ENCODE assay signal across 10 mouse cellular contexts in the genomic region with DNA sequence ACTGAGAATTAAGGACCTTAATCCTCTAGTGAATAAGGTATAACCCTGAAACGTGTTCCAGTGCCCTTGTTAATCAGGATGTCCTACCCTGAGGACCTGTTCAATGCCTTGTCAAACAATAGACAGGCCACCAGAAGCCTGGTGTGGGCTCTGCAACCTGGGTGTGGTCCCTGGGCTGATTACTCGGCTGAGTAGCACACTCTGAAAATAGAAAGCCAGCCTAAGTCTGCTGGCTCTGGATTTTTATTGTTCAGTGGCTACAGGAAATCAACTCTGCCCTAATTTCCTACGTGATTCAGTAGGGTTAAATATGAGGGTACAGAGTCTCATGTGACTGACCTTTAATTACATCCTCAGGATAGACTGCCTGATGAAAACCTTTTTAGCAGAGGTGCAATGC.
A peak's percentile ranks its signal among the peaks of the same experiment; 100 is the strongest.
DNase-seq lines count a peak whose midpoint lies in the region; ATAC-seq lines count a peak whose summit lies in the region.
"Had no signal": no experiment of that assay in that cellular context is flagged by ENCODE, and none has a peak within 500 bp of the region (broad histone marks: within the 10 kb centered on the region; RNA-seq: fewer than 3 reads in every experiment).

No protein-coding gene starts in this region.

- no peak overlapping the region for H3K9ac ChIP-seq in liver, embryonic 13.5 days
- H3K9ac ChIP-seq in heart, embryonic 12.5 days = no peak overlapping the region
- H3K9ac ChIP-seq in forebrain, embryonic 13.5 days = no peak overlapping the region

- 26% methylated on average over 3 of the region's 3 CpGs for WGBS in liver, embryonic 13.5 days (ENCODE audit: insufficient replicate concordance)
- WGBS in heart, embryonic 12.5 days = 16% methylated on average over 3 of the region's 3 CpGs
- WGBS in forebrain, embryonic 13.5 days = 15% methylated on average over 3 of the region's 3 CpGs

- H3K4me1 ChIP-seq in liver, embryonic 13.5 days (replicated peaks) = no peaks in the 10 kb centered on the region
- peaks cover 7% of the 10 kb centered on the region; the same call in 1 of the 2 replicates for H3K4me1 ChIP-seq in heart, embryonic 12.5 days (replicated peaks)
- H3K4me1 ChIP-seq in forebrain, embryonic 13.5 days = no peaks in the 10 kb centered on the region

- no peaks in the 10 kb centered on the region for H3K36me3 ChIP-seq in liver, embryonic 13.5 days
- no peaks in the 10 kb centered on the region for H3K36me3 ChIP-seq in heart, embryonic 12.5 days
- no peaks in the 10 kb centered on the region for H3K36me3 ChIP-seq in forebrain, embryonic 13.5 days (ENCODE audit: poor library complexity, severe bottlenecking)
- H3K36me3 ChIP-seq: G1E had no signal

- H3K4me2 ChIP-seq in liver, embryonic 13.5 days = no peak overlapping the region
- no peak overlapping the region for H3K4me2 ChIP-seq in heart, embryonic 12.5 days
- H3K4me2 ChIP-seq in forebrain, embryonic 13.5 days = no peak overlapping the region

- no peak overlapping the region for H3K27ac ChIP-seq in liver, embryonic 13.5 days
- no peak overlapping the region for H3K27ac ChIP-seq in heart, embryonic 12.5 days (ENCODE audit: poor library complexity, severe bottlenecking)
- no peak overlapping the region for H3K27ac ChIP-seq in forebrain, embryonic 13.5 days

- DNase-seq in liver, embryonic 13.5 days = no peak
- DNase-seq in liver = no peak
- peak; percentile 56 for DNase-seq in kidney, postnatal 14 days
- no peak for DNase-seq in frontal cortex, postnatal 14 days (ENCODE audit: low spot score in 2 of 2)
- no peak for DNase-seq in urinary bladder, postnatal 14 days (ENCODE audit: low spot score)
- DNase-seq: thymus, postnatal 14 days had no signal

- no peaks in the 10 kb centered on the region for H3K27me3 ChIP-seq in liver, embryonic 13.5 days
- H3K27me3 ChIP-seq in heart, embryonic 12.5 days (replicated peaks) = no peaks in the 10 kb centered on the region
- H3K27me3 ChIP-seq in forebrain, embryonic 13.5 days = no peaks in the 10 kb centered on the region

- no peak overlapping the region for H3K4me3 ChIP-seq in liver, embryonic 13.5 days (replicated peaks)
- no peak overlapping the region for H3K4me3 ChIP-seq in heart, embryonic 12.5 days
- no peak overlapping the region for H3K4me3 ChIP-seq in forebrain, embryonic 13.5 days

- ATAC-seq in liver, embryonic 13.5 days (ENCODE audit: low read depth) = 0 out of 2 replicates have a peak, but pooled peaks have one; percentile 45
- peak; percentile 55; the same call in 1 of the 2 replicates for ATAC-seq in heart, embryonic 12.5 days (ENCODE audit: insufficient number of reproducible peaks, low FRiP score)
- ATAC-seq in forebrain, embryonic 13.5 days = no peak
- ATAC-seq: forebrain, embryonic 16.5 days had no signal

- no peaks in the 10 kb centered on the region for H3K9me3 ChIP-seq in liver, embryonic 13.5 days (replicated peaks)
- no peaks in the 10 kb centered on the region for H3K9me3 ChIP-seq in heart, embryonic 12.5 days (replicated peaks)
- no peaks in the 10 kb centered on the region for H3K9me3 ChIP-seq in forebrain, embryonic 13.5 days (replicated peaks)
